Mouse (Mus musculus): ENCODE results near the gene Unc5cl. TPM values are rescaled to one million over a fixed set of nuclear protein-coding genes. Genes with fewer than 3 reads are reported as not detected.

Unc5cl gene
- polyA plus RNA-seq, 1 experiment from 2014 or later = 0.15 TPM

DNA sequence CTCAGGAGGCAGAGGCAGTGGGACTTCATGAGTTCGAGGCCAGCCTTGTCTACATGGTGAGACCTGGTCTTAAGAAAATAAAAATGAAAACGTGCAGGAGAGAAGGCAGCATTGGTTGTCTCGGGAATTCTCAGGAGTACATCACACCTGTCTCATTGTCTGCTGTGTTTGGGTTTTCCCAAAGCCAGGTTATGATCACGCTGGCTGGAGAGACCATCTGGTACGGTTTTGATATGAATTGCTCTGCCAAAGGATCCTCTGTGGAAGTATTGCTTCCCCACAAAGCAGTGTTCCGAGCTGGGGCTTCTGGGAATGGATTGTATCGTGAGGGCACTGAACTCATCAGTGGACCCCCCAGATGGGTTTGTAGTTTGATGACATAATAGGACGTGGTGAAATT lies 20.7 kb downstream of the Unc5cl start:
- Histone ChIP-seq H3K27ac (ENCODE audit: low read depth, low read length) (no peak overlapping the region), H3K9me3 (ENCODE audit: control insufficient read depth, low read length) (no peaks in the 10 kb centered on the region), H3K4me3 (ENCODE audit: low read depth, low read length) (no peak overlapping the region), H3K9ac (ENCODE audit: low read depth, low read length) (no peak overlapping the region), H3K36me3 (ENCODE audit: control insufficient read depth, insufficient read depth, low read length) (no peaks in the 10 kb centered on the region), H3K4me1 (replicated peaks; ENCODE audit: control insufficient read depth, insufficient read depth, low read length) (no peaks in the 10 kb centered on the region), H3K27me3 (ENCODE audit: control insufficient read depth, insufficient read depth, low read length) (no peaks in the 10 kb centered on the region), H3K4me2 (replicated peaks; ENCODE audit: low read depth, low read length) (no peak overlapping the region)
- no peak for DNase-seq (ENCODE audit: low spot score)
- no peak for ATAC-seq (ENCODE audit: low FRiP score)
- 84% methylated on average over 8 of the region's 8 CpGs for WGBS

GRCm38 (mm10) chr17:48479952-48480351 lies 25.3 kb downstream of the Unc5cl start:
- Histone ChIP-seq H3K36me3 (ENCODE audit: control insufficient read depth, insufficient read depth, low read length) (no peaks in the 10 kb centered on the region), H3K27ac (ENCODE audit: low read depth, low read length) (no peak overlapping the region), H3K27me3 (ENCODE audit: control insufficient read depth, insufficient read depth, low read length) (no peaks in the 10 kb centered on the region), H3K9ac (ENCODE audit: low read depth, low read length) (no peak overlapping the region), H3K9me3 (ENCODE audit: control insufficient read depth, low read length) (no peaks in the 10 kb centered on the region), H3K4me1 (replicated peaks; ENCODE audit: control insufficient read depth, insufficient read depth, low read length) (no peaks in the 10 kb centered on the region), H3K4me3 (ENCODE audit: low read depth, low read length) (no peak overlapping the region), H3K4me2 (replicated peaks; ENCODE audit: low read depth, low read length) (no peak overlapping the region)
- 87% methylated on average over 10 of the region's 10 CpGs for WGBS
- no peak for ATAC-seq (ENCODE audit: low FRiP score)
- no peak for DNase-seq (ENCODE audit: low spot score)

GRCm38 (mm10) chr17:48483764-48484163 lies 29.1 kb downstream of the Unc5cl start:
- 87% methylated on average over 5 of the region's 5 CpGs for WGBS
- Histone ChIP-seq H3K4me2 (replicated peaks; ENCODE audit: low read depth, low read length) (no peak overlapping the region), H3K4me3 (ENCODE audit: low read depth, low read length) (no peak overlapping the region), H3K27me3 (ENCODE audit: control insufficient read depth, insufficient read depth, low read length) (no peaks in the 10 kb centered on the region), H3K36me3 (ENCODE audit: control insufficient read depth, insufficient read depth, low read length) (no peaks in the 10 kb centered on the region), H3K9ac (ENCODE audit: low read depth, low read length) (no peak overlapping the region), H3K9me3 (ENCODE audit: control insufficient read depth, low read length) (no peaks in the 10 kb centered on the region), H3K27ac (ENCODE audit: low read depth, low read length) (no peak overlapping the region), H3K4me1 (replicated peaks; ENCODE audit: control insufficient read depth, insufficient read depth, low read length) (no peaks in the 10 kb centered on the region)
- DNase-seq (ENCODE audit: low spot score) = no peak
- no peak for ATAC-seq (ENCODE audit: low FRiP score)

DNA sequence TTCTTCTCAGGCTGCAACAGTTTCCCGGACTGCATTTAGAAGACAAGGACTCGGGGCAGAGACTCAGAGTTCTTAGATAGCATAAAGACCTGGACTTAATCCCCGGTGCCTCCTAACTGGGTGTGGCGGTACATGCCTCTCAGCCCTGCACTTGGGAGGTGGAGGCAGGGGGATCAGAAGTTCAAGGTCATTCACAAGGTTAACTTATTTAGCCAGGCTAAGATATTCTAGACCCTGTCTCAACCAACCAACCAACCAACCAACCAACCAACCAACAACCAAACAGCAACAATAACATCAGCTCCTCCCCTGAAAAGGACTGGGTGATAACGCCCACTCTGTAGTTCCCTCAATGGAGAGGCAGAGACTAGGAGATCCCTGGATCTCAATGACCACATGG lies 29.5 kb downstream of the Unc5cl start:
- 91% methylated on average over 5 of the region's 5 CpGs for WGBS
- H3K27ac ChIP-seq (ENCODE audit: low read depth, low read length) = no peak overlapping the region
- H3K36me3 ChIP-seq (ENCODE audit: control insufficient read depth, insufficient read depth, low read length) = no peaks in the 10 kb centered on the region
- no peaks in the 10 kb centered on the region for H3K9me3 ChIP-seq (ENCODE audit: control insufficient read depth, low read length)
- DNase-seq (ENCODE audit: low spot score) (no peak), ATAC-seq (ENCODE audit: low FRiP score) (no peak)
- no peaks in the 10 kb centered on the region for H3K4me1 ChIP-seq (replicated peaks; ENCODE audit: control insufficient read depth, insufficient read depth, low read length)
- no peak overlapping the region for H3K4me3 ChIP-seq (ENCODE audit: low read depth, low read length)
- H3K9ac ChIP-seq (ENCODE audit: low read depth, low read length) = no peak overlapping the region
- no peak overlapping the region for H3K4me2 ChIP-seq (replicated peaks; ENCODE audit: low read depth, low read length)
- no peaks in the 10 kb centered on the region for H3K27me3 ChIP-seq (ENCODE audit: control insufficient read depth, insufficient read depth, low read length)

DNA sequence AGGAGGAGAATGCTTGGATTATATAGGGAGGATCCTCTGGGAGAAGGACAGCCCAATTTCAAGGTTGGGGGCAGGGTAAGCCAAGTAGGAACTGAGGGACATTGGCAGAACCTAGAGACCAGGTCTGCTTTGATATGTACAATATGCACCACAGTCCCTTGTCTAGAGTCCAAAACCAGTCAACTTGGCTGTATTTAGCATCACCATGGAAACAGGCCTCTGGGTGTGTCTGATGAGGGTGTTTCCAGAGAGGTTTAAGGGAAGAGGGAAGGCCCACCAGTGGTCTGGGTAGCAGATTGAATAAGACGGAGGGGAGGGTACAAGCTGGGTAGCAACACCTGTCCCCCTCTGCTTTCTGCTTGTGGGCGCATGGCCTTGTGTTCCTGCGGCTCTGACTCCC lies 34.8 kb downstream of the Unc5cl start:
- no peak for ATAC-seq (ENCODE audit: low FRiP score)

GRCm38 (mm10) chr17:48492621-48493020 lies 37.9 kb downstream of the Unc5cl start:
- no peak overlapping the region for H3K27ac ChIP-seq (ENCODE audit: low read depth, low read length)
- no peak for ATAC-seq (ENCODE audit: low FRiP score)
- H3K9ac ChIP-seq (ENCODE audit: low read depth, low read length) = no peak overlapping the region
- no peak for DNase-seq (ENCODE audit: low spot score)
- WGBS = 93% methylated on average over 8 of the region's 8 CpGs
- no peak overlapping the region for H3K4me2 ChIP-seq (replicated peaks; ENCODE audit: low read depth, low read length)
- no peaks in the 10 kb centered on the region for H3K9me3 ChIP-seq (ENCODE audit: control insufficient read depth, low read length)
- no peaks in the 10 kb centered on the region for H3K27me3 ChIP-seq (ENCODE audit: control insufficient read depth, insufficient read depth, low read length)
- H3K4me1 ChIP-seq (replicated peaks; ENCODE audit: control insufficient read depth, insufficient read depth, low read length) = no peaks in the 10 kb centered on the region
- no peaks in the 10 kb centered on the region for H3K36me3 ChIP-seq (ENCODE audit: control insufficient read depth, insufficient read depth, low read length)
- no peak overlapping the region for H3K4me3 ChIP-seq (ENCODE audit: low read depth, low read length)

More for the DNA sequence above, 34.8 kb downstream of the Unc5cl start:
- no peaks in the 10 kb centered on the region for H3K9me3 ChIP-seq (ENCODE audit: control insufficient read depth, low read length)
- no peaks in the 10 kb centered on the region for H3K4me1 ChIP-seq (replicated peaks; ENCODE audit: control insufficient read depth, insufficient read depth, low read length)
- H3K27ac ChIP-seq (ENCODE audit: low read depth, low read length) = no peak overlapping the region
- no peak overlapping the region for H3K4me2 ChIP-seq (replicated peaks; ENCODE audit: low read depth, low read length)
- DNase-seq (ENCODE audit: low spot score) = no peak
- no peak overlapping the region for H3K9ac ChIP-seq (ENCODE audit: low read depth, low read length)
- 89% methylated on average over 3 of the region's 3 CpGs for WGBS
- no peaks in the 10 kb centered on the region for H3K27me3 ChIP-seq (ENCODE audit: control insufficient read depth, insufficient read depth, low read length)
- H3K36me3 ChIP-seq (ENCODE audit: control insufficient read depth, insufficient read depth, low read length) = no peaks in the 10 kb centered on the region
- H3K4me3 ChIP-seq (ENCODE audit: low read depth, low read length) = no peak overlapping the region

- Histone ChIP-seq H3K4me2 (replicated peaks; ENCODE audit: low read depth, low read length) (no peak overlapping the region), H3K9me3 (ENCODE audit: control insufficient read depth, low read length) (no peaks in the 10 kb centered on the region), H3K4me1 (replicated peaks; ENCODE audit: control insufficient read depth, insufficient read depth, low read length) (no peaks in the 10 kb centered on the region), H3K27ac (ENCODE audit: low read depth, low read length) (no peak overlapping the region), H3K27me3 (ENCODE audit: control insufficient read depth, insufficient read depth, low read length) (no peaks in the 10 kb centered on the region), H3K4me3 (ENCODE audit: low read depth, low read length) (no peak overlapping the region), H3K36me3 (ENCODE audit: control insufficient read depth, insufficient read depth, low read length) (no peaks in the 10 kb centered on the region), H3K9ac (ENCODE audit: low read depth, low read length) (no peak overlapping the region)
- 60% methylated on average over 7 of the region's 7 CpGs for WGBS
- no peak for ATAC-seq (ENCODE audit: low FRiP score)
- DNase-seq (ENCODE audit: low spot score) = no peak
These were observed 38.9 kb downstream of the Unc5cl start for GRCm38 (mm10) chr17:48493582-48493981.

DNA sequence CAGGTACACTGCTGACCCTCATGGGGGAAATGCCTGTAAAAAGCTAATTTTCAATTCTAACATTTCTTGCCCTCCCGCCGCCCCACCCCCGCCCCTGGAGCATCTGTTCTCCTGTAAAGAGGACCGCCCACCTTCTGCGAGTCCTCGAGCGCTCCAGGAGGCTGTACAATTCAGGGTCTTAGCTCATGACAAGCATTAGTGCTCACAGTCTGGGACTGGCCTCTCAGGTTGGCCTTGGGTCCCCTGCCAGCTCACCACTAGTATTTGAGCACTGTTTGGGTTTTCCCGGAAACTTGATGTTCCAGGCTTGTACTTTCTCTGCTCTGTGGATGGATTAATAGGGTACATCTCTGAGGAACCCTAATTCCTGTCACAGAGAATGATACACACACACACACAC lies 39.3 kb downstream of the Unc5cl start:
- no peak overlapping the region for H3K4me2 ChIP-seq (replicated peaks; ENCODE audit: low read depth, low read length)
- H3K9me3 ChIP-seq (ENCODE audit: control insufficient read depth, low read length) = no peaks in the 10 kb centered on the region
- H3K4me3 ChIP-seq (ENCODE audit: low read depth, low read length) = no peak overlapping the region
- H3K27me3 ChIP-seq (ENCODE audit: control insufficient read depth, insufficient read depth, low read length) = no peaks in the 10 kb centered on the region
- DNase-seq (ENCODE audit: low spot score) (no peak), ATAC-seq (ENCODE audit: low FRiP score) (no peak)
- no peak overlapping the region for H3K9ac ChIP-seq (ENCODE audit: low read depth, low read length)
- WGBS = 72% methylated on average over 8 of the region's 8 CpGs
- H3K36me3 ChIP-seq (ENCODE audit: control insufficient read depth, insufficient read depth, low read length) = no peaks in the 10 kb centered on the region
- H3K4me1 ChIP-seq (replicated peaks; ENCODE audit: control insufficient read depth, insufficient read depth, low read length) = no peaks in the 10 kb centered on the region
- H3K27ac ChIP-seq (ENCODE audit: low read depth, low read length) = no peak overlapping the region

- ATAC-seq (ENCODE audit: low FRiP score) = no peak
- WGBS = 84% methylated on average over 3 of the region's 3 CpGs
These were observed 43.3 kb downstream of the Unc5cl start for GRCm38 (mm10) chr17:48497986-48498385.

More at GRCm38 (mm10) chr17:48497986-48498385, 43.3 kb downstream of the Unc5cl start:
- Histone ChIP-seq H3K36me3 (ENCODE audit: control insufficient read depth, insufficient read depth, low read length) (no peaks in the 10 kb centered on the region), H3K4me1 (replicated peaks; ENCODE audit: control insufficient read depth, insufficient read depth, low read length) (no peaks in the 10 kb centered on the region), H3K9ac (ENCODE audit: low read depth, low read length) (no peak overlapping the region), H3K27ac (ENCODE audit: low read depth, low read length) (no peak overlapping the region), H3K9me3 (ENCODE audit: control insufficient read depth, low read length) (no peaks in the 10 kb centered on the region), H3K4me3 (ENCODE audit: low read depth, low read length) (no peak overlapping the region), H3K27me3 (ENCODE audit: control insufficient read depth, insufficient read depth, low read length) (no peaks in the 10 kb centered on the region), H3K4me2 (replicated peaks; ENCODE audit: low read depth, low read length) (no peak overlapping the region)
- no peak for DNase-seq (ENCODE audit: low spot score)
